Mouse (Mus musculus) erythroblast, embryonic 14.5 days (primary cell): Measurements from ENCODE around the gene C130026I21Rik.
"Not testable (repeated sequence)": the region's sequence is repeated elsewhere in the genome, so short reads cannot be mapped to it uniquely, and the experiment has no call there.

ENCODE experiments used
- GATA1 ChIP-seq: IDR thresholded peaks from 2 replicates; pipeline ENCODE4 v1.6.1; 2012; ENCODE audit warnings: low read length, inconsistent platforms, mixed read lengths
- TAL1 ChIP-seq: IDR thresholded peaks from 3 replicates; pipeline ENCODE4 v1.6.1; 2012; ENCODE audit warnings: low read length, inconsistent platforms, mixed read lengths

- not testable (repeated sequence) for TF ChIP-seq GATA1, TAL1
Measured at GRCm38 (mm10) chr1:84989044-84989443, 281.3 kb downstream of the C130026I21Rik start.
